Mouse (Mus musculus) cerebellum, adult 2 months (tissue): ENCODE data around the gene Tmie. TPM values are rescaled to one million over a fixed set of nuclear protein-coding genes. Genes with fewer than 3 reads are reported as not detected.

Experiments used
- DNase-seq, 2 experiments: peaks; one replicate each; pipeline ENCODE4 v3.0.0; 2021
- H3K27ac ChIP-seq: fragments of 200-500 bp; 2 replicates; pipeline ENCODE4 v1.5.1; 2012; ENCODE audit warnings: low read length, control low read depth, inconsistent platforms; ENCODE audit not compliant: insufficient read depth
- H3K27me3 ChIP-seq: fragments of 200-500 bp; 2 replicates; pipeline ENCODE4 v1.6.1; 2012; ENCODE audit warnings: inconsistent platforms, mild to moderate bottlenecking, low read length, moderate library complexity; ENCODE audit not compliant: control insufficient read depth, insufficient read depth
- H3K4me1 ChIP-seq: fragments of 200-500 bp; 2 replicates; pipeline ENCODE4 v1.6.1; 2011; ENCODE audit warnings: low read length; ENCODE audit not compliant: control insufficient read depth, insufficient read depth
- H3K4me3 ChIP-seq: fragments of 200-500 bp; replicated peaks from 2 replicates; pipeline ENCODE3; 2011; ENCODE audit warnings: mild to moderate bottlenecking, low read depth, low read length, control low read depth; ENCODE audit not compliant: insufficient read depth
- CTCF ChIP-seq: fragments of 200-500 bp; IDR thresholded peaks from 2 replicates; pipeline ENCODE4 v1.5.1; 2011; ENCODE audit warnings: low read depth, mild to moderate bottlenecking, control low read depth, low read length, moderate library complexity, borderline replicate concordance; ENCODE audit not compliant: insufficient read depth
- POLR2A ChIP-seq: fragments of 200-500 bp; IDR thresholded peaks from 2 replicates; pipeline ENCODE4 v1.6.1; 2011; ENCODE audit warnings: low read length, control low read depth, borderline replicate concordance; ENCODE audit not compliant: insufficient read depth
- WGBS: fragments of 180-500 bp; shearing (Covaris S2); methylation state at CpG from one replicate; pipeline ENCODE4 v1.1.7; 2018; 5-methylcytosine and 5-hydroxymethylcytosine counted together
- polyA plus RNA-seq: library from polyadenylated mRNA; depleted of rRNA; stranded (reverse); fragments of >200 nt; gene quantifications from 2 replicates; pipeline ENCODE4 v1.2.3, GENCODE M21; 2012; rRNA removed

Tmie gene
- 3.7 and 4.4 TPM in 2 replicates for polyA plus RNA-seq

DNA sequence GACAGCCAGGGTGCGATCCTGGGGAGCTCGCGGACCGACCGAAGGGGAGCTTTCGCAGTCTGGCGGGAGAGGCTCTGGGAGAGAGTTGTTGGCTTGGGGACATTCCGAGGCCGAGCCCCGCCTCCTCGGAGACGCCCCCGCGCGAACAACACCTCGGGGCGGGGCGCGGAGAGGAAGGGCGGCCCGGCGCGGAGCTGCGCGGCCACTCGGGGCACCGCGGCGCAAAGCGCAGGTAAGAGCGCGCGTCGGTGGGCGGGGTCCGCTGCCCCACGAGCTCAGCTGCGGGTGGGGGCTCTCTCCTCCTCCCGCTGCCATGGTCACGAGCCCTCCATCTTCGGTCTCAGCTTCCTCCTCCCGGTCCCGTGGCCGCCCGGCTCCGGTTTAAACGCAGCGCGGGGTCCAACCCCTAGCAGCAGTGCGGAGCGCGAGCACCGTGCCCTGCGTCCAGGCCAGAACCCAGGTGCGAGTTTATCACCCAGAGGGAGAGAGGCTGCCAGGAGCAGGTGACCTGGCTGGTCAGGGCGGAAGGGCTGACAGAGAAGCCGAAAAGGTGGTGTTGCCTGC is at the start of gene Tmie:
Tmie (minus strand) TSS at position 116 of the 564 bp plus-strand sequence.
- Histone ChIP-seq H3K27me3 (no peaks in the 10 kb centered on the region), H3K4me3 (peak within 1 kb of the TSS; percentile 49), H3K27ac (peak within 1 kb of the TSS; percentile 35; the same call in 1 of the 2 replicates), H3K4me1 (peaks cover 4% of the 10 kb centered on the region)
- DNase-seq, result peak in 1 of 2 experiments; percentile 23
- no peak for TF ChIP-seq POLR2A
- TF ChIP-seq CTCF, result no peak
- WGBS, result under 1% methylated on average over 57 of the region's 57 CpGs

DNA sequence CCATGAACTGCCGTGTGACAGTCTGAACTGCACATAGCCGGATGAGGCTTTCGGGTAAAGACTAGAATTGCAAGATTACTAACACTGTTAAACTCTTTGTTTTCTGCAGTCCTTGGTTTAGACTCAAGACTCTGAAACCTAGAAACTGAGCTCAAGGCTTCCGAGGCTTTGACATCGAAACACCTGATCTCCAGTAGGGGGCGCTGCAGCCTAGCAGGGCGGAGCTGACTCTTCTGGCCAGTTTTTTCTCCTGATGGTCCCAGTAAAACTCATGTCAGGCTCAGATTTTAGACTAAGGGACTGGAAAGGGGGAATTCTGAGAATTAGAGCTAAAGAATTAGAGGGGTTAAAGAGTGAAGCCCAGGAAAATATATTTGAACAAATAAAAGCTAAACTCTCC is 42.8 kb upstream of the Tmie start:
- 17% methylated on average over 7 of the region's 7 CpGs for WGBS
- TF ChIP-seq POLR2A, result no peak
- peak; percentile 67; the same call in 1 of the 2 replicates for TF ChIP-seq CTCF
- peak; percentile 31 to 32 for DNase-seq
- Histone ChIP-seq H3K4me3 (no peak overlapping the region), H3K4me1 (no peaks in the 10 kb centered on the region), H3K27me3 (no peaks in the 10 kb centered on the region), H3K27ac (no peak overlapping the region)

DNA sequence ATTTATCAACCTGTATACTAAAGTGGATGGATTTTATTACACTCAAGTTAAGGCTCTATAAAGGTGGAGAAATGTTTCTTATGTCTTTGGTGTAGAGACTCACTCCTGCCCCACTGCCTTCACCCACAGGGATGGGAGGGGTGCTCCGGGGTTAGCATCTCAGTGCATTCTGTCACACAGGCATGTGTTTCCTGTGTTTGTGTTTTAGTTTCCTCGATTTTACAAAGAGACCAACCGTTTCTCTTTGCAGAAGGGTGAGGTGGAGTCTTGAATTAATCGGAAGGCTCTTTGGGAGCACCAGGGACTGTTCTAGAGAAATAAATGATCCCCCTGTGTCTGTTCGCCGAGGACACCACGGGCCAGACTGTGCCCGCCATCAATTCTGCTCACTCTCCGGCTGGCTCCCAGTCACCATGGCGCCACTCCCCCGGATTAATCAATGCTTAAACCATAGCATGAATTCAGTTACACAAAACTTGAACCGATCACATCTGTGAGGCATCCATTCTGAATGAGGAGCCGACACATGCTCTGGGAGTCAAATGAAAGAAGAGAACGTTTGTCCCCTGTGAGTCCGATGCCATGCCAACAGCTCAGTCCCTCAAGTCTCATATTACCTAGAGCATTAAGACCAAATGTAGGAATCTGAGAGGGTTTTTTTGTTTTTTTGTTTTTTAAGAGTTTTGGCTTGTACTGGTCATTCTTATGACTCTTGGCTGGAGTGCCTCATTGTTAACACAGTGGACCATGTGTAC is 40.9 kb upstream of the Tmie start:
- H3K4me3 ChIP-seq, result no peak overlapping the region
- 59% methylated on average over 15 of the region's 15 CpGs for WGBS
- no peak overlapping the region for H3K27ac ChIP-seq
- no peaks in the 10 kb centered on the region for H3K27me3 ChIP-seq
- H3K4me1 ChIP-seq, result no peaks in the 10 kb centered on the region
- no peak for DNase-seq
- TF ChIP-seq CTCF, result no peak
- no peak for TF ChIP-seq POLR2A

DNA sequence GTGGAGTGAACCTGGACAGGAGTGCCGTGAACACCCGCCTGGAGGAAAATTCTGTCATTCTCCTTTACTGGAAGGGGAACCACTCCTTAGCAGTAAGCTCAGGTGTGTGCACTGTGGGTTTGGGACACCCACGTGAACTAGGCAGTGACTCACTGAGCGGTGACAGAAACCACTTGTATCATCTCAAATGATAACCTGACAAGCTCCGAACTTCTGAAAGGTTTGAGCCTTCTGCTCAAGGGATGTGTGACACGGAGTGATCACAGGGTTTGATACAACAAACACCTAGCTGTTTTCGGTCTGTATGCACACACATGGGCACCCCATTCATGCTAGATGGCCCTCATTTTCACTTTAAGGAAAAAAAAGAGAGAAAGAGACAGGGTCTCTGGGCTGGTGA is 36.9 kb upstream of the Tmie start, which contains the start of gene Fam240a:
Fam240a (minus strand) TSS at position 76 of the 400 bp plus-strand sequence.
- whole genome bisulfite sequencing, result 87% methylated on average over 7 of the region's 7 CpGs
- Histone ChIP-seq H3K27ac (no peak within 1 kb of the TSS), H3K4me1 (no peaks in the 10 kb centered on the region), H3K4me3 (no peak within 1 kb of the TSS), H3K27me3 (no peaks in the 10 kb centered on the region)
- no peak for DNase-seq
- TF ChIP-seq CTCF (no peak), POLR2A (no peak)

DNA sequence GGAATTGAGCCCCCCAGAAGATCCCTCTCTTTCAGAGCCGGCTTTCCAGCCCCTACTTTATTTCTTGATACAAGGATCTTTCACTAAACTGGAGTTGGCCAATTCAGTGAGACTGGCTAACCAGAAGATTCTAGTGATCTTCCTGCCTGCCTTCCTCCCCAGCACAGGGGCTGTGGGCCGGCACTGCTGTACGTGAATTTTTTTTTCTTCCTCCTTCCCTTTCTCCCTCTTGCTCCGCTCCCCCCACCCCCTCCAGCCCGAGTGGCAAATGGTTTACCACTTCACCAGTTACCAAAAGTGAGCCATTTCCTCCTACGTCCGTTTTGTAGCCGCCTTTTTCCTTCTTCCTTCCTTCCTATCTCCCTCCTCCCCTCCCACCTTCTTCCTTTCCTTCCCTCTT is 35.6 kb upstream of the Tmie start:
- no peak for DNase-seq
- Histone ChIP-seq H3K27me3 (no peaks in the 10 kb centered on the region), H3K4me1 (no peaks in the 10 kb centered on the region), H3K4me3 (no peak overlapping the region), H3K27ac (no peak overlapping the region)
- TF ChIP-seq POLR2A (no peak), CTCF (no peak)
- WGBS, result 75% methylated on average over 8 of the region's 8 CpGs

DNA sequence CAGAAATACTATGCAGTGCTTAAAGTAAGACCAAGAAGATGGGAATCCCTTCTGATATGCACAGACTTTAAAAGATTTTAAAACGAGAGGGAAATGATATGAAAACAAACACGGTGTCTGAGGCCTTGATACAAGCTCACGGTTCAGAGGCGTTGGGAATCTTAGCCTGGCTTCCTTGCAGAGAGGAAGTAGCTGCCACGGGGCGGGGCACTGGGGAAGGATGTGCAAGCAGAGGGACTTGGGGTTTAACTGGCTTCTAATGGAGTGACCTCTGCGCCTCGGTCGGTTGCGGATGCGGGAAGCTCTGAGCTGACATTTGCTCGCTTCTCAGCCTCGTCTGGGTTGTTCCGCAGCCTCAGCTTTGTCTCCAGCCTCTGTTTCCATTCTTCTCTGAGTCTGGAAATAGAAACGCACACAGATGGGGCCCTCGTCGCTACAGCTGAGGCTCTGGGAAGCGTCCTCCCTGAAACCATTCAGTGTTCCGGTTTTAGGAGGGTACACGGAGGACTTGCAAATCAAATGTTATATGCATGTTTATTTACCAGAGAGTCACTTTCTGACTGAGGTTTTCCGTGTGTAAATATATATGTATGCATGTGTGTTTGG is 34.8 kb upstream of the Tmie start:
- TF ChIP-seq POLR2A, result no peak
- H3K27me3 ChIP-seq, result no peaks in the 10 kb centered on the region
- no peak overlapping the region for H3K4me3 ChIP-seq
- 68% methylated on average over 21 of the region's 21 CpGs for WGBS
- no peak for DNase-seq
- no peaks in the 10 kb centered on the region for H3K4me1 ChIP-seq
- no peak overlapping the region for H3K27ac ChIP-seq

DNA sequence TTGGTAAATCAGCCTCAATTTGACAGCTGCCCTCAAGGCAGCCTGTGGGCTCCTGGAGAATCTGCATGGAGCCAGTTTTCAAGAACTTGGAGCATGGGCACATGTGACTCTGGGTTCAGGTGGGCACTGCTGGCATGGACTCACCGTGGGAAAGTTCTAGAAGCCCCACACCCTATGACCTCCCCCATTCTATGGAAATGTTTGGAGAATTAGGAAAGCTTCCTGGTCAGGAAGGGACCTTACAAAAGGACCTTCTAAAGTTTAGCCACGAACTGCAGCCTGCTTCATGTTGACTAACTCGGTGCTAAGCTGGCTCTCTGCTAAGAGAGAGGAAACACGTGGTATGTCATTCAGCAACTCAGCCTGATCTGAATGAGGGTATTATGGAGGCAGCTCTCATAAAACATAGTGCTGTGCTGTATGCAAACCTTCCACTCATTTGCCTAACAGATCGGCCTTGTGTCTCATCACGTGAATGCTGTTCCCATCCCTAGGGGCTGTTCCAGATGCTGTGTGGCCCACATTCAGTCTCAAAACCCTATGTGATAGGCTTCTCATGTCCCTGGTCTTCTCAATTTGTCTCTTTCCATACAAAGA is 29.6 kb upstream of the Tmie start:
- WGBS, result 75% methylated on average over 6 of the region's 6 CpGs
- no peak overlapping the region for H3K27ac ChIP-seq
- no peak for DNase-seq
- H3K4me3 ChIP-seq, result no peak overlapping the region
- no peaks in the 10 kb centered on the region for H3K4me1 ChIP-seq
- H3K27me3 ChIP-seq, result no peaks in the 10 kb centered on the region
- no peak for TF ChIP-seq POLR2A
- no peak for TF ChIP-seq CTCF
